Mouse (Mus musculus) forebrain, embryonic 10.5 days (tissue): ENCODE measurements at regions not wholly inside any gene's neighbourhood (a gene's known extent, or its start where the extent isn't known, plus 50 kb on each side); places are given as distances from the start of the nearest gene placed in this dataset.

Source experiments
- DNase-seq: peaks from one replicate; pipeline ENCODE4 v3.0.0-alpha.2; 2017; ENCODE audit warnings: low spot score; ENCODE audit errors: extremely low spot score
- H3K27ac ChIP-seq: fragments of 300-500 bp; sonication (generic); 2 replicates; pipeline ENCODE4 v1.5.1; 2016; ENCODE audit warnings: mild to moderate bottlenecking
- H3K27me3 ChIP-seq: fragments of 300-500 bp; sonication (generic); 2 replicates; pipeline ENCODE4 v1.6.1; 2016; ENCODE audit warnings: mild to moderate bottlenecking; ENCODE audit not compliant: poor library complexity, severe bottlenecking
- H3K36me3 ChIP-seq: fragments of 300-500 bp; sonication (generic); replicated peaks from 2 replicates; pipeline ENCODE4 v1.6.1; 2016; ENCODE audit warnings: mild to moderate bottlenecking, moderate library complexity
- H3K4me1 ChIP-seq: fragments of 300-500 bp; sonication (generic); 2 replicates; pipeline ENCODE4 v1.6.1; 2016
- H3K4me3 ChIP-seq: fragments of 300-500 bp; sonication (generic); 2 replicates; pipeline ENCODE4 v1.5.1; 2016; ENCODE audit warnings: mild to moderate bottlenecking, moderate library complexity
- H3K9me3 ChIP-seq: fragments of 300-500 bp; sonication (generic); 2 replicates; pipeline ENCODE4 v1.6.1; 2016; ENCODE audit warnings: mild to moderate bottlenecking, moderate library complexity
- WGBS: fragments of 180-500 bp; shearing (Covaris S2); methylation state at CpG from one replicate; pipeline ENCODE4 v1.1.7; 2016; 5-methylcytosine and 5-hydroxymethylcytosine counted together

GRCm38 (mm10) chr13:101483816-101484215 lies 284.2 kb downstream of the Pik3r1 start:
- Histone ChIP-seq H3K9me3 (no peaks in the 10 kb centered on the region), H3K36me3 (no peaks in the 10 kb centered on the region), H3K4me3 (no peak overlapping the region), H3K4me1 (no peaks in the 10 kb centered on the region), H3K27ac (no peak overlapping the region), H3K27me3 (no peaks in the 10 kb centered on the region)
- 80% methylated on average over 3 of the region's 3 CpGs for WGBS
- no peak for DNase-seq

GRCm38 (mm10) chr13:101481551-101482184 lies 286.3 kb downstream of the Pik3r1 start:
- Histone ChIP-seq H3K27ac (no peak overlapping the region), H3K4me3 (no peak overlapping the region), H3K9me3 (no peaks in the 10 kb centered on the region), H3K4me1 (no peaks in the 10 kb centered on the region), H3K27me3 (no peaks in the 10 kb centered on the region), H3K36me3 (no peaks in the 10 kb centered on the region)
- 91% methylated on average over 6 of the region's 6 CpGs for WGBS
- no peak for DNase-seq

- no peaks in the 10 kb centered on the region for H3K27me3 ChIP-seq
- H3K9me3 ChIP-seq, result no peaks in the 10 kb centered on the region
- H3K36me3 ChIP-seq, result no peaks in the 10 kb centered on the region
- no peak for DNase-seq
- 89% methylated on average over 2 of the region's 2 CpGs for WGBS
- H3K4me3 ChIP-seq, result no peak overlapping the region
- no peak overlapping the region for H3K27ac ChIP-seq
- H3K4me1 ChIP-seq, result no peaks in the 10 kb centered on the region
Observed at GRCm38 (mm10) chr13:101479297-101479652, 288.7 kb downstream of the Pik3r1 start.

GRCm38 (mm10) chr13:101478608-101479296 lies 289.3 kb downstream of the Pik3r1 start:
- H3K27me3 ChIP-seq, result no peaks in the 10 kb centered on the region

GRCm38 (mm10) chr13:101473349-101473748 lies 294.7 kb downstream of the Pik3r1 start:
- Histone ChIP-seq H3K27ac (no peak overlapping the region), H3K4me1 (no peaks in the 10 kb centered on the region), H3K9me3 (no peaks in the 10 kb centered on the region), H3K36me3 (no peaks in the 10 kb centered on the region), H3K4me3 (no peak overlapping the region), H3K27me3 (no peaks in the 10 kb centered on the region)
- WGBS, result 87% methylated on average over 8 of the region's 8 CpGs
- DNase-seq, result no peak

More at GRCm38 (mm10) chr13:101478608-101479296, 289.3 kb downstream of the Pik3r1 start:
- Histone ChIP-seq H3K36me3 (no peaks in the 10 kb centered on the region), H3K4me1 (no peaks in the 10 kb centered on the region), H3K4me3 (no peak overlapping the region), H3K9me3 (no peaks in the 10 kb centered on the region), H3K27ac (no peak overlapping the region)
- DNase-seq, result no peak
- 77% methylated on average over 4 of the region's 4 CpGs for WGBS

GRCm38 (mm10) chr13:101470560-101471247 lies 297.3 kb downstream of the Pik3r1 start:
- H3K27ac ChIP-seq, result no peak overlapping the region
- no peaks in the 10 kb centered on the region for H3K4me1 ChIP-seq
- H3K27me3 ChIP-seq, result no peaks in the 10 kb centered on the region
- H3K36me3 ChIP-seq, result no peaks in the 10 kb centered on the region
- no peak overlapping the region for H3K4me3 ChIP-seq
- WGBS, result 78% methylated on average over 20 of the region's 20 CpGs
- no peaks in the 10 kb centered on the region for H3K9me3 ChIP-seq
- DNase-seq, result no peak

- no peaks in the 10 kb centered on the region for H3K27me3 ChIP-seq
- no peak overlapping the region for H3K27ac ChIP-seq
- no peak for DNase-seq
- 86% methylated on average over 3 of the region's 3 CpGs for WGBS
- no peaks in the 10 kb centered on the region for H3K4me1 ChIP-seq
- no peak overlapping the region for H3K4me3 ChIP-seq
- H3K36me3 ChIP-seq, result no peaks in the 10 kb centered on the region
- no peaks in the 10 kb centered on the region for H3K9me3 ChIP-seq
Observed at GRCm38 (mm10) chr13:101465748-101466127, 302.3 kb downstream of the Pik3r1 start.

GRCm38 (mm10) chr13:101464928-101465747 lies 302.9 kb downstream of the Pik3r1 start:
- Histone ChIP-seq H3K9me3 (no peaks in the 10 kb centered on the region), H3K4me1 (no peaks in the 10 kb centered on the region), H3K27ac (no peak overlapping the region), H3K27me3 (no peaks in the 10 kb centered on the region), H3K36me3 (no peaks in the 10 kb centered on the region), H3K4me3 (no peak overlapping the region)
- no peak for DNase-seq
- 83% methylated on average over 7 of the region's 7 CpGs for WGBS

- no peak for DNase-seq
- no peaks in the 10 kb centered on the region for H3K4me1 ChIP-seq
- no peaks in the 10 kb centered on the region for H3K36me3 ChIP-seq
- H3K9me3 ChIP-seq, result no peaks in the 10 kb centered on the region
- no peak overlapping the region for H3K4me3 ChIP-seq
- H3K27me3 ChIP-seq, result no peaks in the 10 kb centered on the region
- WGBS, result 76% methylated on average over 2 of the region's 2 CpGs
- H3K27ac ChIP-seq, result no peak overlapping the region
Observed at GRCm38 (mm10) chr13:101456926-101457325, 311.1 kb downstream of the Pik3r1 start.

GRCm38 (mm10) chr13:101454276-101454675 lies 313.7 kb downstream of the Pik3r1 start:
- Histone ChIP-seq H3K27ac (no peak overlapping the region), H3K27me3 (no peaks in the 10 kb centered on the region)

GRCm38 (mm10) chr13:101450501-101450900 lies 317.5 kb downstream of the Pik3r1 start:
- no peak for DNase-seq
- H3K27me3 ChIP-seq, result no peaks in the 10 kb centered on the region
- no peaks in the 10 kb centered on the region for H3K36me3 ChIP-seq
- no peak overlapping the region for H3K4me3 ChIP-seq
- 91% methylated on average over 6 of the region's 6 CpGs for WGBS
- H3K4me1 ChIP-seq, result no peaks in the 10 kb centered on the region
- H3K27ac ChIP-seq, result no peak overlapping the region
- H3K9me3 ChIP-seq, result no peaks in the 10 kb centered on the region

More at GRCm38 (mm10) chr13:101454276-101454675, 313.7 kb downstream of the Pik3r1 start:
- no peak overlapping the region for H3K4me3 ChIP-seq
- no peaks in the 10 kb centered on the region for H3K4me1 ChIP-seq
- no peaks in the 10 kb centered on the region for H3K36me3 ChIP-seq
- DNase-seq, result no peak
- no peaks in the 10 kb centered on the region for H3K9me3 ChIP-seq

- no peaks in the 10 kb centered on the region for H3K9me3 ChIP-seq
- H3K4me1 ChIP-seq, result peaks cover 16% of the 10 kb centered on the region
- WGBS, result 51% methylated on average over 3 of the region's 3 CpGs
Observed at GRCm38 (mm10) chr13:101439517-101439916, 328.5 kb downstream of the Pik3r1 start.

More at GRCm38 (mm10) chr13:101439517-101439916, 328.5 kb downstream of the Pik3r1 start:
- Histone ChIP-seq H3K36me3 (no peaks in the 10 kb centered on the region), H3K4me3 (no peak overlapping the region), H3K27me3 (no peaks in the 10 kb centered on the region), H3K27ac (no peak overlapping the region)
- DNase-seq, result no peak
